Mouse (Mus musculus) heart, postnatal 36 days (tissue): ENCODE measurements around the gene Nucb1. TPM values are rescaled to one million over a fixed set of nuclear protein-coding genes. Genes with fewer than 3 reads are reported as not detected.
"Not testable (repeated sequence)": the region's sequence is repeated elsewhere in the genome, so short reads cannot be mapped to it uniquely, and the experiment has no call there.

Experiments
- DNase-seq, 2 experiments: peaks; one replicate each; pipeline ENCODE4 v3.0.0; 2021 to 2022
- intact Hi-C: fragments of 180-260 bp; cut with DNase I; formaldehyde crosslinking; loops from one replicate; pipeline ENCODE4 v1.15.1; 2025
- total RNA-seq, 2 experiments: library from RNA; stranded (reverse); gene quantifications; 2 replicates each; pipeline ENCODE4 v1.2.3; 2021

Gene Nucb1
- total RNA-seq, 2 experiments from 2014 or later = 140 to 148 TPM

DNA sequence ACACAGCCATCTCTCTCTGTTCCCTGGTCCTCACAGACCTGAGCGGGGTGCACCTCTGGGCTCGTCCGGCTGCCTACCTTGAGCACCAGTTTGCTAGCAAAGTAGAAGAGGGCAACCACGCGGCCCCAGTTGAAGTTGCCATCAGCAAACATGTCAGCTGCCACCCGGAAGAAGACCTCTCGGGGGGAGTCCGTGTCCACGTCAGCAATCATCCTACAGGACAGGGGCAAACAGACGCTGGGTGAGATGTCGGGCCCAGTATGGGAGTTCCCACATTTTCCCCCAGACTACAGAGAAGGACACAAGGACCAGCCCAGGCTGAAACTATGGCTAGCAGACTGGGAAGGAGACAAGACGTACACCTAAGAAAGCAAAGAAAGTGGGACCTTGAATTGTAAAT, 45.1 kb downstream of the Nucb1 start:
- DNase-seq = no peak
- intact Hi-C loops = no loop called here

DNA sequence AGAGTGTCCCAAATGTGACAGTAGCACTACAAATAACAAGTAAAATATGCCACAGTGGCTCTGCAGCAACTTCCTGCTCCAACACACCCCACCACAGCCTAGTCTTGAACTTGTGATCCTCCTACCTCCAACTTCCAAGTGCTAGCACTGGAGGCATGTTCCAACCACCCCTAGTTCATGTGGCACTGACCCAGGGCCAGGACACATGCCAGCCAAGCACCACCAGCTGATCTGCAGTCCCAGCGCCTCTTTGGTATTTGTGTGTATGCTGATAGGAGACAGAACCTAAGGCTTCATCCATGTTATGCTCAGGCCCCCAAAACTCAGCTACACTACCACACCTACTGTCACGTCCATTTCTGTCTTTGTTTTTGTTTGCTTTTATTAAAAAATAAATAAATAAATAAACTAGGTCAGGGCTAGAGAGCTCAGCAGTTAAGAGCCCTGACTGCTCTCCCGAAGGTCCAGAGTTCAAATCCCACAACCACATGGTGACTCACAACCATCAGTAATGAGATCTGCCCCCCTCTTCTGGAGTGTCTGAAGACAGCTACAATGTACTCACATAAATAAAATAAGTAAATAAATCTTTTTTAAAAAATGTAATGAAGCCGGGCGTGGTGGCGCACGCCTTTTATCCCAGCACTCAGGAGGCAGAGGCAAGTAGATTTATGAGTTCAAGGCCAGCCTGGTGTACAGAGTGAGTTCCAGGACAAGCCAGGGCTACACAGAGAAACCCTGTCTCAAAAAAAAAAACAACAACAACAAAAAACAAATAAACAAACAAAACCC, 46.0 kb downstream of the Nucb1 start:
- DNase-seq = no peak
- intact Hi-C loops = no loop called here

DNA sequence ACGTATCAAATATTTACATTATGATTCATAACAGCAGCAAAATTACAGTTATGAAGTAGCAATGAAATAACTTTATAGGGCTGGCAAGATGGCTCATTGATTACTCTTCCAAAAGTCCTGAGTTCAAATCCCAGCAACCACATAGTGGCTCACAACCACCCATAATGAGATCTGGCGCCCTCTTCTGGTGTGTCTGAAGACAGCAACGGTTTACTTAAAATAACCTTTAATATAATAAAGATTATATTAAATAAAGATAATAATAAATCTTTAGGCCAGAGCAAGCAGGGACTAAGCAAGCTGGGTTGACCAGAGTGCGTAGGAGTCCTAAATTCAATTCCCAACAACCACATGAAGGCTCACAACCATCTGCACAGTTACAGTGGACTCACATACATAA, 47.3 kb downstream of the Nucb1 start:
- intact Hi-C loops = not testable (repeated sequence)

DNA sequence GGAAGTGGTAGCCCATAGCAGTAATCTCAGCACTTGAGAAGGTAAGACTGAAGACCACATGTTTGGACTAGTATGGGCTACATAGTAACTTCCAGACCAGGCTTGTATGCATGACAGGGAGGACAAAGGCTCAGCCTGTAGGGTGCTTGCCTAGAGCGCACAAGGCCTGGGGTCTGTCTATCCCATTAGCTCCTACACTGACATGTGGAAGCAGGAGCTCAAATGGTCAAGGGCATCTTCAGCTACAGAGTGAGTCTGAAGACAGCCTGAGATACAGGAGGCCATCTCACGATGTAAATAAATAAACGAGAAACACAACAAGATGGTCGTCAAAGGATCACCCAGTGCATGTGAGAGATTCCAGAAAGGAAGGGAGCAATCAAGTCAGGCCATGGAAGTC, 47.9 kb downstream of the Nucb1 start:
- DNase-seq = no peak
- intact Hi-C loops = no loop called here

More for the DNA sequence above, 47.3 kb downstream of the Nucb1 start:
- not testable (repeated sequence) for DNase-seq

DNA sequence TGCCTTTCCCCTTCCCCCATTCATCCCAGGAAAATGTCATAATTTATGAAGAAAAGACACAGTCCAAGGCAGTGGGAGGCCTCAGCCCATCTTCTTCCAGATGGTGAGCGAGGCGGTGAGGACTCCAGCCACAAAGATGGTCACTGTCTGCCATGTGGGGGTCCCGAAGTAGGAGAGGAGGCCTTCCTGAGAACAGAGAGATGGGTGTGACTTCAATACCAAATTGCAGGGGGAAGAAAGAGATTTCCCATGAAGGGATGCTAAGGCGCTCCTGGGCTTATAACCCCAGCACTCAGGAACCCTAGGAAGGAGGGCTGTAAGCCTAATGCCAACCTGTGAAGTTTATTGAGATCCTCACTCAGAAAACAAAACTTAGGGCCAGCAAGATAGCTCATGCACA, 48.4 kb downstream of the Nucb1 start:
- intact Hi-C loops = no loop called here
- DNase-seq = no peak

DNA sequence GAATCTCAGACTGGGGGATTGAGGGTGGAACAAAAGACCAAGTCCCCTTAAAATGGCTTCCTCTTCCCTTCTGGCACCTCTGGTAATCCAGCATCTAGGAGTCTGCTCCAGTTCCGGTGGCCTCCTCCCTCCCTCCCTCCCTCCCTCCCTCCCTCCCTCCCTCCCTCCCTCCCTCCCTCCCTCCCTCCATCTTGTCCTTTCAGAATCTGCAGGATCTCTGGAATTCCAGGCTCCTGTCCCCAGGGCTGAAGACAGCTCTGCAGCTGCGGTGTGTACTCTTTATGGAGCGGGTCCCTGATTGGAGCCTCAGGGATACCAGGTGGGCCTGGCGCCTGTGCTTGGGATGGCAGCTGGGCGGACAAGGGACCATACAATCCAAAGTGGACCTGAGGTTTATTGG, 48.9 kb downstream of the Nucb1 start:
- DNase-seq = no peak
- intact Hi-C loops = no loop called here

DNA sequence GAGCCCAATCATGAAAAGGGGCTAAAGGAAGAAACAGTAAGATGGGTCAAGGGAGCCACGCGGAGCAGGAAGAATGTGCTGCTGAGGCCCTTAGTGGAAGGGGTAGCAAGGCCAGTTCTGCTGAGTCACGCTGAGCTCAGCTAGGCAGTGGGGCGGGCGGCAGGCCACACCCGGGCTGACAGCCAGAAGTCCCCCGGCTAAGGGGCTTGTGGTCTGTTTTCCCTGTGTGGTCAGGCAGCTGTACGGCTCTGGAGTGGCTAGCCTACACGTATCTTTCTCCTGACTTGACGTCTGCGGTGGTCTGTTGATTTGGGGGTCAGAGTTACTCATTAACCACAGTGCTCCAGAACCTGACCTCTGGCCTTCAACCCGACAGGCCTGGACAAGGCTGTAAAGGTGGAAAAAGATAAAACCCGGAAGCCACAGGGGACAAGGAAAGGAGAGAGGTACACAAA, 49.3 kb downstream of the Nucb1 start:
- intact Hi-C loops = no loop called here
- DNase-seq = peak; percentile 71 to 77

DNA sequence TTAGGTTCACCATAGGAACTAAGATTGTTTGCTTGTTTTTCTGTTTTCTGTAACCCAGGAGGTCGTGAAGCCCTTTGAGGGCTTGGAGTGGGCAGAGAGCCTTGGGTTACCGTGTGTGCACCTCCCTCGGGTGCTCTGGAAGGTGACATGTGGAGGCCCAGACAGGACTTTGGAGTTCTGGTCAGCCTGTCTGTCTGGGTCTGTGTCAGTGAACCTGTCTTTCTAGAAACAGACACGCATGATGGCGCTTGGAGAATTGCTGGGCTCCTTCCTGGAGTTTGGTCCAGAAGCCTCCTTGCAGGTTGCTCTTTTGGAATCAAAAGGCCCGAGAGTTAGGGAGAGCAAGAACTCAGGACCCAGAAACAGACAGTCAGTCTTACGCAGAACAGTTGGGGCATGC, 49.8 kb downstream of the Nucb1 start:
- peak in 1 of 2 experiments; percentile 57 for DNase-seq
- intact Hi-C loops = no loop called here

DNA sequence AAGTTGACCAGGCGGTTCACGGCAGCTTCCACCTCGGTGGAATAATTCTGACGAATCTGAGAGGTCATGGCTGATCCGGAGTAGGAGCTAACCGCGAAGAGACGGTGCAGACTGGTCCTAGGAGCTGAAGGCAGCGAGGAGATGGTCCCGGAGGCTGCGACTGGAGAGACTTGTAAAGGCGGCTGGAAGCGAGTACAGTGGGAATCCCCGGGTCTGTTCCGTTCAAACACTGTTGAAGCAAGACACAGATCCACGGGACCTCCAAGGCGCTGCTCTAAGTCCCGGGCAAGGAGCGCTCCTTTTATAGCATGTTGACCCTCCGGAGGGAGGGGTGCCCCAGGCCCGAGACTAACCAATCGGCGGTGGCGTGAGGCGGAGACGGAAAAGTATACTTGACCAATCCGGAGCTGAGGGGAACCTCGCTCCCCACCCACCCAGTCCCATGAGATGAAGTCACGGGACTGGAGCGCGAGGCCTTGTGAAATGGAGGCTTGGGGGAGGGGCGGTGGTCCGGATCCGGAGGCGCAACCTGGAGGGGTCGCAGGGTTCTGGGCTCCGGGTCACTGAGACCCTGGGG, 50.6 kb downstream of the Nucb1 start, which contains the start of gene Ftl1:
Gene Ftl1 (minus strand): TSS at position 321 of the 577 bp plus-strand sequence.
- intact Hi-C loops = not testable (repeated sequence)
- peak; percentile 93 for DNase-seq

DNA sequence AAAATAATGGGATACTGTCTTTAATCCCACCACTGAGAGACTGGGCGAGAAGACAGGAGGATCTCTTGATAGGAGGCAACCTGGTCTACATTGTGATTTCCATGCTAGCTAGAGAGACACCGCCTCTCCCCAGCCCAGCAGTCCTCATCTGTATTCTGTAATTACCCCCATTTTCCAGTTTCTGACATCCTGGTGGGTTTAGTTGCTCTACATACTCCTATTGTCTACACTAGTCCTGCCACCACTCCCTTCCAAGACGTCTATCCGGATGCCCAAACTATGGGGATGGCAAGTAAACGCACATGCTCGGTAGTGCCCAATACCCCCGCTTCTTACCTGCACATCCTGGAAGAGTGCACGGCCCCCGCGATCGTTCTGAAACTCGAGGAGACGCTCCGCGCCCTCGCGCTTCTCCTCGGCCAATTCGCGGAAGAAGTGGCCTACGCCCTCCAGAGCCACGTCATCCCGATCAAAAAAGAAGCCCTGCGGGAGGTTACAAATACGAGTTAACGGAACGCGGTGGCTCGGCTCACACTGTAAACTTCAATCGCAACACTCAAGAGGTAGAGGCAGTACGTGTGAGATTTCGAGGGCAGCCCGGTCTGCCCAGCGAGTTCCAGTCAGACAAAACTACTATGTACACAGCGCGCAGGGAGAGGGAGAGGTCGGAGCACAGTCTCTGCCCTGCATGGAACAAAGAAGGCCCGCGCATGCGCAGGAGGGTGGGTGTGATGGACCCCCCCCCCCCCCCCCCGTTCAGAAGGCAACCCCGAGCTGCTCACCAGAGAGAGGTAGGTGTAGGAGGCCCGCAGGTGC, 51.2 kb downstream of the Nucb1 start:
- intact Hi-C loops = no loop called here
- DNase-seq = peak; percentile 81 to 86

DNA sequence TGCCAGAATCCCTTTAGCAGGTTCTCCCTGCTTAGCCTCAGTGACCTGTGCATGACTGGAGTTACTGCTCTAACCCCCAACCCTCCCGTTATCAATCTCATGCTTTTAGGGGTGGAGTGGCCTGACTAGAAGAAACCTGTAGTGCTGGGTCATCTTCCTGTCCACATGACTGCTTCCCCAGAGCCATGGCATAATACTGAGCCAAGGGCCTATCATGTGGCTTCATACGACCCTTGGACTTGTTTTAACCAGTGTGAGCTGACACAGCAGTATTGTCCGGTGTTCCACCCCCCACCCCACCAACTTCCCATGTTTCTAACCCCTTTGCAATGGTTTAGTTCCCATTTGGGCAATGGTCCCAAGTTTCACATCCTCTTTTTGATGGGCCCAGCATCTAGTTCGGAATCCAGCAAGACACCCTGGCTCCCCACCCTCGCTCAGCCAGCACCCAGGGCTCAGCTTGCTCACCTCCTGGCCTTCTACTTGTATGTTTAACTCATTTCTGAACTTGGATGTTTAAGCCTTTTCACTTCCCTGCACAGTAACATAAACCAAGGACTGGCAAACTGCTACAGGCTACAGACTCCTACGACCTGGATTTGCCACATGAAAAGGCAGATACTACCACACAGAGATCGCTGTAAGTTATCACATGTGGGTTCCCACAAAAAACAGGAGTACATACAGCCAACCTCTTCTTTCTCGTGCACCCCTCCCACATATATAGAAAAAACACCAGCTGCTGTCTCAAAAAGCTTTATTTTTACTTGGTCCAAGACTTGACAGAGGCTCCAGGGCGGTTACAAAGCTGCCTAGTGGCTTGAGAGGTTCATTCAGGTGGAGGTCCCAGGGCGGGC, 52.8 kb downstream of the Nucb1 start:
- no peak for DNase-seq
- intact Hi-C loops = no loop called here

DNA sequence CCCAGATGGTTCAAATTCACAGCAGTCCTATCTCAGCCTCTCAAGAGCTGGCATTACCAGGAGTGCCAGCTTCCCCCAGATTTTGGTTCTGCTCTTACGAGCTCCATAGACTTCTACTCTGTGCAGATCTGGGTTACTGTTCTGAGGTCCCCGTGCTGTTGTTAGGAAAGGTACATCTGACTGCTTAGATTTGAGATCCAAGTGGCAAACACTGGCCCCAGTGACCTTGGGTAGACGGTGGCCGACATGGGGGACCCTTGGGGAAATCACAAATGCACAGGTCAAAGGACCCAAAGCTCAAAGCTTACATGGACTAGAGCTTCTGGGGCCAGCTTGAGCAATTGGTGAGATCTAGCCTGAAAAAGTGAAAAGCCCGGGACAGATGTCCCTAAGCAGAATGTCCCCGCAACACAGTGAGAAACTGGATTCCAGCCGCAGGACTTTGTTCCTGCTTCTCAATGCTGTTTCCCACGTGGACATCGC, 53.4 kb downstream of the Nucb1 start:
- DNase-seq = no peak
- intact Hi-C loops = no loop called here

DNA sequence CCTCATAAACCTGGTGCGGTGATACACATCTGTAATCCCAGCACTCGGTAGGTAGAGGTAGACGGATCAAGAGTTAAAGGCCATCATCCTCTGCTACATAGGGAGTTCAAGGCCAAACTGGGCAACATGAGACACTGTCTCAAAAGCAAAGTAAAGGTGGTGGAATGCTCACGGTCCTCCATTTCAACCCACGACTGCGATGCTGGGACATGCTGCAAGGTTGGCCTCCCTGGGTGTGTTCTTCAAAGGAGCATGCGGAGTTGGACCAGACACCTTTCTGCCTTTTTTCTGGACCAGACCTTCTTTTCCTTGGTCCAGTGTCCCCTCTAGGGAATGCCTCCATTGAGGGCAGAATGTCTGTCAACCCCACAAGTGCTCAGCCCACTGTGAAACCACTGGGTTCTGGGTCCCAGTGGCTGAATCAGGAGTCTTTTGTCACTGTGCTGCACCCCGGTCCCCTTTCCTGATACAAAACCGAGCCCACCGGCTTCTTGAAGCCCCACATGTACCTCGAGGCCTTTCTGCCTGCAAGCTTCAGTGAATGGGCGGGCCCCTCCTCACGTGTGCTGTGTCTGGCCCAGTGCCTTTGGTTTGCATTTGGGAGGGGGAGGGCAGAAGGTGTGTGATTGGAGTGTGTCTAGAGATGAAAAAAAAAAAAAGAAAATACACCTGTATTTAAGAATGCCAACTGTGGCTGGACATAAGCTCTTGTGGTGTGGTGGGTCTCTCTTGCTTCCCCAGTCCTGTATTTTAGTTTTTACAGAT, 54.1 kb downstream of the Nucb1 start:
- intact Hi-C loops = no loop called here
- no peak for DNase-seq

DNA sequence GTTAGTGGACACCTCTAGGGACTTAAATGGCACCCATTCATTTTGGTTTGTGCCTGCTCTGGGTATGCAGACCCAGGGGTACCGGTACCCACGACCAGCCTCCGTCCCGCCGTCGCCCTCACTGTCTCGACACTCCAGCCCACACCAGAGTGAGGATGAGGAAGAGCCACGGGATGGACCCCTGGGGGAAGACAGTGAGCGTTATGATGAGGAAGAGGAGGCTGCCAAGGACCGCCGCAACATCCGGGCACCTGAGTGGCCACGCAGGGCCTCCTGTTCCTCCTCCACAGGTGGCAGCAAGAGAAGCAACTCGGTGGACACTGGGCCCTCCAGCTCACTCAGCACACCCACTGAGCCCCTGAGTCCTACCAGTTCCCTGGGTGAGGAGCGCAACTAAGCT, 55.2 kb downstream of the Nucb1 start:
- intact Hi-C loops = no loop called here
- no peak for DNase-seq

DNA sequence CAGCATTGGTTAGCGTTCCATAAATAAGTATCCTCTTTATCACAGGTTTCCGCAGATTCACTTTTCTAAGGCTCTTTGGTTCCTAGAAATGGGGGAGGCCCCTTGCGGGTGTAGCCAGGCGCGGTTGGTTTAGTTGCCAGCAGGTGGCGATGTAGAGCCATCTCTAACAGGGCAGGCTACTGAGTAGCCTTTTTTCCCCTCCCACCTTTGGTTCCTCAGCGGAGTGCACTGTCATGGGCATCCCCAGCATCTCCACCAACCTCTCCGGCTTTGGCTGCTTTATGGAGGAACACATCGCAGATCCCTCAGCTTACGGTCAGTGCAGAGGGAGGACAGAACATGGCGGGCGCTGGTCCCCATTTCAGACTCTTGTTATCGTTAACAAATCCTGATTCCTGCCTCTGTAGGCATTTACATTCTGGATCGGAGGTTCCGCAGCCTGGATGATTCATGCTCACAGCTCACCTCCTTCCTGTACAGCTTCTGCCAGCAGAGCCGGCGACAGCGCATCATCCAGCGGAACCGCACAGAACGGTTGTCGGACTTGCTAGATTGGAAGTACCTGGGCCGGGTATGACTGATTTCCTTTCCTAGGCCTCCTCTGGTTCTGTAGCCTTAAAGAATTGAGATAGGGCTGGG, 58.7 kb downstream of the Nucb1 start:
- DNase-seq = peak; percentile 83 to 89
- intact Hi-C loops = loop anchor here (2.0 kb wide), 1 partner anchor 109 kb away; no protein-coding TSS in a partner anchor

DNA sequence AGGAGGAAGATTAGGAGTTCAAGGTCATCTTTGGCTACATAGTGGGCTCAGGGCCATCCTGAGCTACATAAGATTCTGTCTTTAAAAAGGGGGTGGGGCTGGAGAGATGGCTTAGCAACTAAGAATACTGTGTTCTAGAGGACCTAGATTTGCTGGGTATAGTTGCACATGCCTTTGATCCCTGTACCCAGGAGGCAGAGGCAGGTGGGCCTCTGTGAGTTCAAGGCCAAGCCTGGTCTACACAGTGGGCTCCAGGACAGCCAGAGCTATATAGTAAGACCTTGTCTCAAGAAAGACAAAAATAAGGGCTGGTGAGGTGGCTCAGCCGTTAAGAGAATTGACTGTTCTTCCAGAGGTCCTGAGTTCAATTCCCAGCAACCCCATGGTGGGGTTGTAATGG, 60.2 kb downstream of the Nucb1 start:
- no peak for DNase-seq
- intact Hi-C loops = loop anchor here (2.0 kb wide), 1 partner anchor 111 kb away; no protein-coding TSS in a partner anchor

DNA sequence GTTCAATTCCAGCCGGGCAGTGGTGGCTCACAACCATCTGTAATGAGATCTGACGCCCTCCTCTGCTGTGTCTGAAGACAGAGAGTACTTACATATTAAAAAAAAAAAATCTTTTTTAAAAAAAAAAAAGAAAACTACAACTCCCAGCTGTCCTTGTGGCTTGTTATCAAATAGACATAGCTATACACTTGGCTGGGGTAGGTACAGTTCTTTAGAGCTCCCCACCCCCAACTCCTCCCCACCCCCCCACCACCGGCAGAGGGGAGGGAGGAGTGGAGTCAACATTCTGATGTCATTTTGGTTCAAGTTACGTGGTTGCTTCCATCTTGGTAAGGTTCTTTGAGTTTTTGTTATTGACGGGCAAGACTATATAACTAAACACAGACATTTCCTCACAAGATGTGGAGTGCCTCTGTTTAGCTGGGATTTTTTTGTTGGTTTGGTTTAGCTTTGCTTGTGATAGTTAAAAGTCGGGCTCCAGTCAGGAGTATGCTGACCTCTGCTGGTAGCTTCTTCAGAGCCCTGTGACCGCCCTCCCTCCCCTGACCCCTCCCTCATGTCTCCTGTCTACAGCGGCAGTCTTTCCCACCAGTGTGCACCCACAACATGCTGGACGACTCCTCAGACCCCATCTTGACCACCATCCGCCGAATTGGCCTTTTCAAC, 62.7 kb downstream of the Nucb1 start:
- intact Hi-C loops = no loop called here
- DNase-seq = no peak

DNA sequence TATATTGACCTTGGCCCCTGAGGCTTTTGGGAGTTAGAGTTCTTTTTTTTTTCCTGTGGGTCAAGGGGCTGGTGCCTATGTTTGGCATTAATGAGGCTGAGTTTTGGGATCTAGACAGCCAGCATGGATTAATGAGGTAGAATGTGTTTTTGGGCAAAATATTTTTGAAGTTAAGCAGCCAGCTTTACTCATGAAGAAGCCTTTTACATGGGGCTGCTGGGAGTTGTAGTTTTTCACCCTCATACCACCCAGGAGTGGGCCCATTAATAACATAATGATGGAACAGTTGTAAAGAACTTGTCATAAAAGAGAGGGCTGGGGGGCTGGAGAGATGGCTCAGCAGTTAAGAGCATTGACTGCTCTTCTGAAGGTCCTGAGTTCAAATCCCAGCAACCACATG, 63.6 kb downstream of the Nucb1 start:
- intact Hi-C loops = no loop called here

More for the DNA sequence above, 63.6 kb downstream of the Nucb1 start:
- DNase-seq = no peak
